Mouse (Mus musculus): Measurements from ENCODE around the gene Prss53.
"Not testable (repeated sequence)": the region's sequence is repeated elsewhere in the genome, so short reads cannot be mapped to it uniquely, and the experiment has no call there.

The Prss53 gene

GRCm38 (mm10) chr7:127875627-127876001 lies 15.2 kb downstream of the Prss53 start:
- DNase-seq (ENCODE audit: low spot score in 2 of 2) = peak; percentile 81 to 85

GRCm38 (mm10) chr7:127874812-127875626 lies 15.8 kb downstream of the Prss53 start:
- DNase-seq (ENCODE audit: low spot score in 2 of 2) = no peak

DNA sequence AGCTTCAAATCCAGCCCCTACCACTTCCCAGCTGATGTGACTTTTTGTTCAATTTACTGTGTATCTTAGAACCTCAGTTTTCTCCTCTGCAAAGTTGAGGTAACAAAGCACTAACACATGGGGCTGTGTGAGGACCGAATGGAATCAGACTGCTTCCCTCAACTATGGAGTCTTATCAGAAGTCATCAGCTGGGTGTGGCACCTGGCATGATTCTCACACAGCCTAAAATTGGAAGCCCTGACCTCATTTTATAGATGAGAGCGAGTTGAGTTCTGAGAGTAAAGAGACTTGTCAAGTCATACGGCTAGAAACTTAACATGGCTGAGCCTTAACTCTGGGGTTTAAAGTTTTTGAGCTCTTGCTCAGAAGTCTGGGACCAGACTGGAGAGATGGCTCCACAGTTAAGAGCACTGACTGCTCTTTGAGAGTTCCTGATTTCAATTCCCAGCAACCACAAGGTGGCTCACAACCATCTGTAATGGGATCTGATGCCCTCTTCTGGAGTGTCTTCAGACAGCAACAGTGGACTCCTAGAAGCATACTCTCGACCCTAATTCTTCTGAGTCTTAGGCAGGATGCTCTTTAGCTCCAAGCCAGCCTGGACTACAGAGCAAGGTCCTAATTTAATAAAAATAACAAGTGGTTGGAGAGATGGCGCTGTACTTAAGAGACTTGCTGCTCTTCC lies 20.5 kb downstream of the Prss53 start:
- no peak for DNase-seq (ENCODE audit: low spot score in 2 of 2)

- DNase-seq (ENCODE audit: low spot score in 2 of 2) = no peak
Measured at GRCm38 (mm10) chr7:127869149-127869810, 21.5 kb downstream of the Prss53 start.

DNA sequence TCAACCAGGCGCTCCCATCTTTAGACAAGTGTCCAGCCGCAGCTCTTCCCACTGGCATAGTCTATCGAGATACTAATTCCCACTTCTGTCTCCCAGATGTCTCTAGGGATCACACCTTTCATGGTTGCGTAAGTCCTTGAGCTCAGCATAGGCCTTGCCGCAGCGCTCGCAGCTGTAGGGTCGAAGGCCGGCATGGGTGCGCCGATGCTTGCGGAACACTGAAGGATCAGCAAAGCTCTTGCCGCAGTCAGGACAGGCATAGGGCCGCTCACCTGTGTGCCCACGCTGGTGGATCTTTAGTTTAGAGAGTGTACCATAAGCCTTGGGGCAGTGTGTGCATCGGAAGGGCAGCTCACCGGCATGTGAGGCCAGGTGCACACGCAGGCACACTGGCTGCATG lies 23.1 kb downstream of the Prss53 start:
- DNase-seq (ENCODE audit: low spot score in 2 of 2) = no peak

DNA sequence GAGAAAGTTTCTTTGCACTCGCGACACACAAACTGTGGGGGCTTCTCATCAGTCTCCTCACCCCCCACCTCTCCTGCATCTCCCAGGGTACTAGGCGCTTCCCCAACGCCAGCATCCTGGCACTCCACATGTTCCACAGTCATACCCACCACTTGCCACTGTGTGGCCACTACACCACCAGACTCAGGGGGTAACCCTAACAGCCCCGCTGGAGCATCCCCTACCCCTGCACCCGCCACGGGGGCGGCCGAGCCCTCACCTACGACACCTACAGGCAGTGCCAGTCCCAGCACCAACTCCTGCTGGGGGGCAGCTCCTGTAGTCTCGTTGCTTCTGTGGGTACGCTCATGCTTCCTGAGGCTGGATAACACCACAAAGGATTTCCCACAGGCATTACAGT lies 24.3 kb downstream of the Prss53 start:
- DNase-seq (ENCODE audit: low spot score in 2 of 2) = no peak

- no peak for DNase-seq (ENCODE audit: low spot score in 2 of 2)
Measured at GRCm38 (mm10) chr7:127858258-127858657, 32.5 kb downstream of the Prss53 start.

DNA sequence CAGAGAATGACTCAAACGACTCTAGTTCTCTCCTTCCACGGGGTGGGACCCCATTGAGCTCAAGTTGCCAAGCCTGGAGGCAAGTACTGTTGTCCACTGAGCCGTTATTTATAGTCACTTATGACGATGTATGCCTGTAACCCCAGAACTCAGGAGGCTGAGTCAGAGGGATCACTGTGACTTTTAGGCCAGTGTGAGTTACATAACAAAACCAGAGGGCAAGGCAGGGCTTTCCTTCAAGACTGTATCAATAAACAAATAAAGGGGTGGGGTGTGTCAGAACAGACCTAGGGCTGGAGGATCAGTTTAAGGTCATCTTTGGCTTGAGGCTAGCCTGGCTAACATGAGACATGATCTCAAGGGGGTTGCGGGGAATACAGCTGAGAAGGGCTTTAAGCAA lies 39.9 kb downstream of the Prss53 start:
- DNase-seq (ENCODE audit: low spot score in 2 of 2) = no peak

- no peak for DNase-seq (ENCODE audit: low spot score in 2 of 2)
Measured at GRCm38 (mm10) chr7:127849973-127850875, 40.5 kb downstream of the Prss53 start.

DNA sequence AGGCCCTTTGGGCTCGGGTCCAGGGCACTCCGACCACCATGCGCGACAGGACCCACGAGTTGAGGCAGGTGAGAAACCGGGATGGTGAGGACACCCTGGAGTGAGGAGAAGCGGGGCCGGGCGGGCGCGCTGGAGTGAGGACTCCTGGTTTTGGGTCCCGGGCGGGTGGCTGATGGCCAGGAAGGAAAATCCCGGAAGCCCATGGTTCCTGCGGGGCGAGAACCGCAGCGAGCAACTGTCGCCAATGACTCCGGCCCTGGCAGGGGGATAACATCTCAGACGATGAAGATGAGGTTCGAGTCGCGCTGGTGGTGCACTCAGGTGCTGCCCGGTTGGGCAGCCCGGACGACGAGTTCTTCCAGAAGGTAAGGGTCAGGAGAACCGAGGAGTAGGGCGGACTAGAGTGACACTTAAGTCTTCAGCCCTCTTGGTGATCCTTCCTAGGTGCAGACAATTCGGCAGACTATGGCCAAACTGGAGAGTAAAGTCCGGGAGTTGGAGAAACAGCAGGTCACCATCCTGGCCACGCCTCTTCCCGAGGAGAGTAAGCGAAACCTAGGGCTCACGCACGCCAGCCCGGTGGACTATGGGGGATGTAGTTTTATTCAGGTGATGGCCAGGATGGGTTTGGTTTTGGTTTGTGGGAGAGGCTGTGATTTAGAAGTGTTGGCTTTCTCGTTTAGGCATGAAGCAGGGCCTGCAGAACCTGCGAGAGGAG lies 48.6 kb downstream of the Prss53 start:
- peak; percentile 45 to 60 for DNase-seq (ENCODE audit: low spot score in 2 of 2)

DNA sequence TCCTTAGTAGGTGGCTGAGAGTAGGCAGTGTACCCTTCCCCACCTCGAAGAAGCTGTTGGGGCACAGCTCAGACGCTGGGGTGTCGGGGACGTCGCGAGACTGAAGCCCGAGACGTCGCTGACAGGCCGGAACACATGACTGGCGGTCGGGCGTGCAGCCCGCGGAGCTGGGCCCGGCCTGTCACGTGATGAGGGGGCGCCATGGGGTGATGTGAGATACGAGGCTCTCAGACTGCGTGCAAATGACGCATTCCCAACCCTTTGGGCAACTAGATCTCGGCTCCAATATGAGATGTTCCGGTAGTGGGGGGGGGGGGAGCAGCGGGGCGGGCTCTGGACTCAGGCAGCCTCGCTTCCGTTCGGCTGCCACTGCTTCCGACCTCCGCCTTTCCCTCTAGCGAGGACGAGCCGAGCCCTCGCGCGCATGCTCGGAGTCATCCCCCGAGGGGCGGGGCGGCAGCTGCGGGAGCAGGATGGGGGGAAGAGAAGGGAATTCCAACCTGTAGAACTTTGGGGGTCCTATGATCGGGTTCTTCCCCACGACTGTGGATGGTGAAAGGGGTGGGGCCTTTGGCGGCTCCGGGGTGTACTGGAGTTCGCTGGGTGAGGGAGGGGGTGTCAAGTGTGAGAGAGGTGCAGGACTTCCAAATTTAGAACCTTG lies 49.3 kb downstream of the Prss53 start:
- DNase-seq (ENCODE audit: low spot score in 2 of 2) = peak; percentile 87 to 91

DNA sequence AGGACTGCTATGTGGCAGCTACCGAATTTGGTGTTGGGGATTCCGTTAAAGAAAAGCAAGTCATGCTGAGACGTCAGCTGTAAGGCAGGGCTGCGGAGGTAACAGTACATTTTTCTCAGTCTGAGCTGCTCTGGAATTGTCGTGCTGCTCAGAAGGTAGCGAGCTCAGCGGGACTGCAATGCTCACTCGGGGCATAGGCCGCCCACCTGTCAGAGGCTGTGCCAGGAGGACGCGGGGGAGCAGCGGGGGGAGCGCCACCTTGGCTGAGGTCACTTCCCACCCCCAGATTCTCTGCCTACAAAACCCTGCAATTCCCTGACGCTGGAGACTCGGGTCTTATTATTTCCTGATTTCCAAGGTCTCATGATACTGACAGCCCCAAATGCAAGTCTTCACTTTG lies 49.9 kb downstream of the Prss53 start:
- peak; percentile 53 to 65 for DNase-seq (ENCODE audit: low spot score in 2 of 2)

GRCm38 (mm10) chr7:127840031-127840430 lies 50.7 kb downstream of the Prss53 start:
- DNase-seq (ENCODE audit: low spot score in 2 of 2) = not testable (repeated sequence)

GRCm38 (mm10) chr7:127837878-127838277 lies 52.9 kb downstream of the Prss53 start:
- not testable (repeated sequence) for DNase-seq (ENCODE audit: low spot score in 2 of 2)

GRCm38 (mm10) chr7:127837473-127837872 lies 53.3 kb downstream of the Prss53 start:
- no peak for DNase-seq (ENCODE audit: low spot score in 2 of 2)

Data from frontal cortex, postnatal 25 days (tissue).